Mouse (Mus musculus) olfactory bulb, adult 2 months (tissue): ENCODE measurements around the gene Tfdp2.

Source experiments
- CTCF ChIP-seq: fragments of 200-500 bp; IDR thresholded peaks from 2 replicates; pipeline ENCODE4 v1.5.1; 2012; ENCODE audit warnings: low read depth, mild to moderate bottlenecking, low read length, moderate library complexity; ENCODE audit not compliant: insufficient read depth
- POLR2A ChIP-seq: fragments of 200-500 bp; IDR thresholded peaks from 2 replicates; pipeline ENCODE4 v1.6.1; 2012; ENCODE audit warnings: mild to moderate bottlenecking, low read depth, low read length, moderate library complexity; ENCODE audit not compliant: insufficient read depth

DNA sequence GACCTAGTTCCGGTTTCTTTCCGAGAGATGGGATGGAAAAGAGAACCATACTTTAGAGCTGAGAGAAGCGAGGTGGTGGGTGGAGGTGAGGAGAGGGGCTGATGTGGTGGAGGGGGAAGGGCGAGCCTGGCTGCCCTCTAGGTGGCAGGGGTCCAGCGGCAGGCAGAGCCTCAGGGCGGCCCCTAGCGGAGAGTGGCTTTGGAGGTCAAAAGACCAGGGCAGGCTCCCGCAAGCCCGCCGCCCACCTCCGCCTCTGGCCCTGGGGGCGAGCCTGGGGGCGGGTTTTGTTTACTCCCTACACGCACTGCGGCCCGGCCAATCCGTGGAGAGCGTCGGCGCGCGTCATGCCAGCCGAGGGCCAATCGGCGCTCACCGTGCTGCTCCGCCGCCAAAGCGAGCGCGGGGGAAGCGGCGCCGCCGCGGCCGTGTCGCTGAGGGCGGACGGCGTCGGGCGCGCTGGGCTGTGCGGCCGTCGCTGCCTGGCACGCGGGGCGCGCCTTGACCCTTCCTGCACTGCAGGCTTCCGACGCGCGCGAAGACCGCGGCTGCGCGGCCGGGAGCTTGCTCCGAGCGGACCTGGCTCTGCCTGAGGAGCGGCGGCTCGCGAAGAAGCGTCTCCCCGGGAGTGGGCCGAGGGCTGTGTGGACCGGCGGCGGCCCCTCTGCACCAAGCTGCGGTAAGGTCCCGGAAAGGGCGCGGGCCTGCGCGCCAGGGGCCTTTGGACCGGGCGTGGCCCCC is at the start of gene Tfdp2:
- TF ChIP-seq CTCF, result peak; percentile 25; the same call in 1 of the 2 replicates
- peak; percentile 94 for TF ChIP-seq POLR2A
